ENCODE assay signal across 7 mouse cellular contexts in genomic region chr11:84525421-84526274, GRCm38 (mm10). TPM values are rescaled to one million over a fixed set of nuclear protein-coding genes. Genes with fewer than 3 reads are reported as not detected.
A peak's percentile ranks its signal among the peaks of the same experiment; 100 is the strongest.
DNase-seq lines count a peak whose midpoint lies in the region; ATAC-seq and TF ChIP-seq lines count a peak whose summit lies in the region.

Gene Lhx1 (minus strand): TSS chr11:84525535.

- ATAC-seq in embryonic facial prominence, embryonic 11.5 days (replicated peaks; ENCODE audit: insufficient number of reproducible peaks, low FRiP score, low TSS enrichment, low read depth) = peak; percentile 79
- peak; percentile 77 for ATAC-seq in hindbrain, postnatal 0 days
- ATAC-seq in liver, embryonic 15.5 days (ENCODE audit: insufficient read depth) = no peak

- H3K36me3 ChIP-seq in E14TG2a.4 (ENCODE audit: insufficient read depth, low read length) = no peaks in the 10 kb centered on the region
- no peaks in the 10 kb centered on the region for H3K36me3 ChIP-seq in embryonic facial prominence, embryonic 11.5 days (replicated peaks; ENCODE audit: control insufficient read depth, insufficient read depth, low read depth, low read length)
- H3K36me3 ChIP-seq in hindbrain, postnatal 0 days (ENCODE audit: insufficient read depth, low read length) = no peaks in the 10 kb centered on the region
- H3K36me3 ChIP-seq in liver, embryonic 15.5 days (replicated peaks) = no peaks in the 10 kb centered on the region

- TF ChIP-seq CTCF in E14TG2a.4 (conservative IDR thresholded peaks at IDR 0.05; ENCODE audit: low read length) = no peak
- TF ChIP-seq CTCF in hindbrain, postnatal 0 days (IDR thresholded peaks at IDR 0.05; ENCODE audit: low read depth) = no peak; the same call in none of the 2 replicates

- H3K4me2 ChIP-seq in embryonic facial prominence, embryonic 11.5 days (ENCODE audit: low read depth, low read length) = peak within 1 kb of the TSS; percentile 88
- H3K4me2 ChIP-seq in hindbrain, postnatal 0 days (ENCODE audit: low read depth, low read length) = peak within 1 kb of the TSS; percentile 68
- H3K4me2 ChIP-seq in liver, embryonic 15.5 days = peak within 1 kb of the TSS; percentile 58

- peak within 1 kb of the TSS; percentile 74 for H3K4me3 ChIP-seq in E14TG2a.4 (replicated peaks; ENCODE audit: low read length)
- H3K4me3 ChIP-seq in embryonic facial prominence, embryonic 11.5 days (ENCODE audit: low read depth, low read length) = peak within 1 kb of the TSS; percentile 49
- peak within 1 kb of the TSS; percentile 56 for H3K4me3 ChIP-seq in hindbrain, postnatal 0 days (ENCODE audit: low read length)
- peak within 1 kb of the TSS; percentile 40 for H3K4me3 ChIP-seq in liver, embryonic 15.5 days (replicated peaks)

- no peak within 1 kb of the TSS; the same call in 1 of the 2 replicates for H3K9ac ChIP-seq in embryonic facial prominence, embryonic 11.5 days (replicated peaks; ENCODE audit: low read length)
- H3K9ac ChIP-seq in hindbrain, postnatal 0 days (replicated peaks; ENCODE audit: low read length) = peak within 1 kb of the TSS; percentile 69
- H3K9ac ChIP-seq in liver, embryonic 15.5 days = no peak within 1 kb of the TSS

- peak; percentile 73 for DNase-seq in MN1 (ENCODE audit: low spot score)
- DNase-seq in embryonic facial prominence, embryonic 11.5 days (ENCODE audit: low spot score) = peak; percentile 78
- peak; percentile 92 for DNase-seq in hindbrain, postnatal 0 days (ENCODE audit: low spot score)
- peak; percentile 81 for DNase-seq in yolk sac, embryonic 10.5 days (ENCODE audit: low spot score)
- no peak for DNase-seq in spleen, postnatal 36 days (ENCODE audit: low spot score in 2 of 2)

- peaks cover 100% of the 10 kb centered on the region for H3K27me3 ChIP-seq in E14TG2a.4 (ENCODE audit: insufficient read depth, low read length)
- H3K27me3 ChIP-seq in embryonic facial prominence, embryonic 11.5 days (ENCODE audit: control insufficient read depth, insufficient read depth, low read length) = peaks cover 84% of the 10 kb centered on the region
- peaks cover 30% of the 10 kb centered on the region for H3K27me3 ChIP-seq in hindbrain, postnatal 0 days (ENCODE audit: insufficient read depth, low read length)
- peaks cover 100% of the 10 kb centered on the region for H3K27me3 ChIP-seq in liver, embryonic 15.5 days

- WGBS in embryonic facial prominence, embryonic 11.5 days = under 1% methylated on average over 64 of the region's 64 CpGs
- WGBS in hindbrain, postnatal 0 days = under 1% methylated on average over 64 of the region's 64 CpGs
- under 1% methylated on average over 64 of the region's 64 CpGs for WGBS in liver, embryonic 15.5 days (ENCODE audit: insufficient replicate concordance)

- peaks cover 74% of the 10 kb centered on the region for H3K4me1 ChIP-seq in E14TG2a.4 (replicated peaks; ENCODE audit: low read depth, low read length)
- H3K4me1 ChIP-seq in embryonic facial prominence, embryonic 11.5 days (ENCODE audit: control insufficient read depth, insufficient read depth, low read length) = peaks cover 7% of the 10 kb centered on the region
- peaks cover 11% of the 10 kb centered on the region; the same call in 1 of the 2 replicates for H3K4me1 ChIP-seq in hindbrain, postnatal 0 days (ENCODE audit: insufficient read depth, low read length)
- H3K4me1 ChIP-seq in liver, embryonic 15.5 days (replicated peaks) = peaks cover 33% of the 10 kb centered on the region

- peaks cover 11% of the 10 kb centered on the region for H3K9me3 ChIP-seq in E14TG2a.4 (ENCODE audit: low read length)
- H3K9me3 ChIP-seq in embryonic facial prominence, embryonic 11.5 days (replicated peaks; ENCODE audit: control insufficient read depth, low read length) = no peaks in the 10 kb centered on the region
- no peaks in the 10 kb centered on the region for H3K9me3 ChIP-seq in hindbrain, postnatal 0 days (ENCODE audit: low read length)
- H3K9me3 ChIP-seq in liver, embryonic 15.5 days (replicated peaks) = no peaks in the 10 kb centered on the region

- no peak within 1 kb of the TSS for H3K27ac ChIP-seq in embryonic facial prominence, embryonic 11.5 days (replicated peaks; ENCODE audit: low read depth, low read length)
- H3K27ac ChIP-seq in hindbrain, postnatal 0 days = peak within 1 kb of the TSS; percentile 77
- H3K27ac ChIP-seq in liver, embryonic 15.5 days (replicated peaks) = no peak within 1 kb of the TSS

RNA-seq across cellular contexts. Expression of gene Lhx1, which starts in this region (rescaled TPM):
- 2.6 and 4.7 TPM in 2 replicates for polyA plus RNA-seq in embryonic facial prominence, embryonic 11.5 days (2014; fragmentation: Nextera tagmentation; extraction: Ambion mirVana)
- total RNA-seq in hindbrain, postnatal 0 days (2014; rRNA removed) = 49.7 and 52.0 TPM in 2 replicates
- polyA plus RNA-seq in hindbrain, postnatal 0 days (2015; fragmentation: Nextera tagmentation; extraction: Ambion mirVana) = 28.9 and 32.0 TPM in 2 replicates
- polyA plus RNA-seq in liver, embryonic 15.5 days (2015; fragmentation: Nextera tagmentation; extraction: Ambion mirVana) = 0.05 TPM in 1 of 2 replicates, not detected in the other

Comparison
In these comparisons a context has a peak if more than half of its experiments do, and no peak if none do; other contexts are left out.
1. DNase-seq: peak in MN1 (single experiment), embryonic facial prominence, embryonic 11.5 days (single experiment), hindbrain, postnatal 0 days (single experiment) and yolk sac, embryonic 10.5 days (single experiment); none in spleen, postnatal 36 days (0 of 2).
2. Peak in every context shown above with its lines, with median percentiles within 50 percentile points of each other: H3K4me3 ChIP-seq and H3K4me2 ChIP-seq.